Mouse (Mus musculus) forebrain, embryonic 14.5 days (tissue): ENCODE measurements around the gene Iqsec1. TPM values are rescaled to one million over a fixed set of nuclear protein-coding genes. Genes with fewer than 3 reads are reported as not detected.
A peak's percentile ranks its signal among the peaks of the same experiment; 100 is the strongest.

Experiments used
- ATAC-seq: fragments of 200-750 bp; cut with Nextera tagmentation; 2 replicates; pipeline ENCODE4 v1.8.0; 2017; ENCODE audit warnings: mild to moderate bottlenecking, moderate library complexity
- DNase-seq: peaks from one replicate; pipeline ENCODE4 v3.0.0-alpha.2; 2015; ENCODE audit warnings: low spot score
- H3K27ac ChIP-seq: fragments of 300-500 bp; sonication (generic); 2 replicates; pipeline ENCODE4 v1.5.1; 2014; ENCODE audit warnings: low read depth, mild to moderate bottlenecking, control low read depth, low read length, moderate library complexity
- H3K27me3 ChIP-seq: fragments of 300-500 bp; sonication (generic); replicated peaks from 2 replicates; pipeline ENCODE4 v1.6.1; 2014; ENCODE audit warnings: low read length, control low read depth, mixed read lengths; ENCODE audit not compliant: control insufficient read depth, insufficient read depth
- H3K36me3 ChIP-seq: fragments of 300-500 bp; sonication (generic); 2 replicates; pipeline ENCODE4 v1.6.1; 2014; ENCODE audit warnings: low read length, control low read depth; ENCODE audit not compliant: control insufficient read depth, insufficient read depth
- H3K4me1 ChIP-seq: fragments of 300-500 bp; sonication (generic); 2 replicates; pipeline ENCODE4 v1.6.1; 2014; ENCODE audit warnings: antibody characterized with exemption, low read length, control low read depth; ENCODE audit not compliant: control insufficient read depth, insufficient read depth
- H3K4me2 ChIP-seq: fragments of 300-500 bp; sonication (generic); 2 replicates; pipeline ENCODE4 v1.6.1; 2014; ENCODE audit warnings: mild to moderate bottlenecking, control low read depth, low read length
- H3K4me3 ChIP-seq: fragments of 300-500 bp; sonication (generic); 2 replicates; pipeline ENCODE4 v1.5.1; 2014; ENCODE audit warnings: low read depth, low read length, control low read depth
- H3K9ac ChIP-seq: fragments of 300-500 bp; sonication (generic); 2 replicates; pipeline ENCODE4 v1.6.1; 2014; ENCODE audit warnings: mild to moderate bottlenecking, low read length, control low read depth, moderate library complexity
- H3K9me3 ChIP-seq: fragments of 300-500 bp; sonication (generic); replicated peaks from 2 replicates; pipeline ENCODE4 v1.6.1; 2016; ENCODE audit warnings: low read length, control low read depth, mixed read lengths; ENCODE audit not compliant: control insufficient read depth
- WGBS: fragments of 180-500 bp; shearing (Covaris S2); extraction: QIAGEN DNeasy Blood & Tissue Kit; methylation state at CpG from one replicate; pipeline ENCODE4 v1.1.7; 2014; 5-methylcytosine and 5-hydroxymethylcytosine counted together
- polyA plus RNA-seq: library from polyadenylated mRNA; unstranded; fragments of >200 nt; fragmentation: Nextera tagmentation; extraction: Ambion mirVana; gene quantifications from 2 replicates; pipeline ENCODE4 v1.2.1, GENCODE M21; 2014

The Iqsec1 gene
- polyA plus RNA-seq = 15.0 and 18.1 TPM in 2 replicates

DNA sequence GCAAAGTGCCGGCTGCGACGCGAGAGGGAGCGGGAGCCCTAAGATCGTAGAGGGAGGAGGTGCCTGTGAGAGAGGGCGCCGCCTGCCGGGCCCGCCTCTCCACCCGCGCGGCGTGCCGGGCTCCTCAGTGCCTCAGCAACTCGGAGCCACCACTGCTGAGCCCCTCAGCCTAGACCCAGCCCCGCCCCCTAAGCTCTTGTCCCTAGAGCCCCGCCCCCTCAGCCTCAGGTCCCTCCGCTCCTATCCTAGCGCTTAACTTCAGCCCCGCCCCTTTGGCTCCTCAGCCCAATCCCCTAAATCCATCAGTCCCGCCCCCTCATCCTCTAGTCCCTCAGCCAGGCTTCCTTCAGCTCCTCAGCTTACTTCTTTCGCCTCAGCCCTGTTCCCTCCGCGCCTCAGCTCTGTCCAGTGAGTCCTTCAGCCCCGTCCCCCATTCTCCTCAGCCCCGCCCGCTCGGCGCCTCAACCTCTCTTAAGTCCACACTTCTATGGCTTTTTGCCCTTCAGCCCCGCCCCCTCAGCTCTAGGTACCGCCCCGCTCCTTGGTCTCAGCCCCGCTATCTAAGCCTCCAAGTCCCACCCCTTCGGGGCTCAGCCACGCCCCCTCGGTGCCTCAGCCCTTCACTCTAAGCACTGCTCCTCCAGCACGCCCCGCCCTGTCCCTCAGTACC is at the start of gene Iqsec1:
Gene Iqsec1 (minus strand): TSS at position 38 of the 670 bp plus-strand sequence.
- Histone ChIP-seq H3K27ac (no peak within 1 kb of the TSS; the same call in 1 of the 2 replicates), H3K9ac (peak within 1 kb of the TSS; percentile 72), H3K4me3 (peak within 1 kb of the TSS; percentile 63), H3K36me3 (no peaks in the 10 kb centered on the region), H3K9me3 (0 out of 2 replicates have a peak, but pooled peaks cover 4% of the 10 kb centered on the region), H3K27me3 (no peaks in the 10 kb centered on the region; the same call in 1 of the 2 replicates), H3K4me1 (peaks cover 8% of the 10 kb centered on the region), H3K4me2 (peak within 1 kb of the TSS; percentile 100)
- WGBS = under 1% methylated on average over 37 of the region's 39 CpGs
- peak; percentile 98 for DNase-seq
- peak; percentile 94 for ATAC-seq

DNA sequence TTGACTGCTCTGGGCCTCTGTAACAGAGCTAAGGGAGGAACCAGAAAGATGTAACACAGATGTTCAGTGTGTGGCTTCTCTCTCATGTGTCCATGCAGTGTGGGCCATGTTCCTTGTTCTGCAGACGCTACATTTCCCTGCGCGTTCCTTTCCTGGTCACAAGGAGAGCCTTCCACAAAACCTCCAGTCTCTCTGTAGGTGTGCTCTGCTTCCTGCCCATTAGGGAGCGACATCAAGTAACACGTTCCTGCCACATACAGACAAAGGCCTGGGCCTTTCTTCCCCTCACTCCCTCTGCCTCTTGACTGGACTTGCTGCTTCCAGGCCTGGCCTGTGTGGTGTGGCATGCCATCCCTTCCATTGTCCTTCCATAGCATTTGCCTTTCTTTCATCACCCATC is 39.8 kb upstream of the Iqsec1 start:
- no peak for ATAC-seq
- WGBS = 88% methylated on average over 5 of the region's 5 CpGs

DNA sequence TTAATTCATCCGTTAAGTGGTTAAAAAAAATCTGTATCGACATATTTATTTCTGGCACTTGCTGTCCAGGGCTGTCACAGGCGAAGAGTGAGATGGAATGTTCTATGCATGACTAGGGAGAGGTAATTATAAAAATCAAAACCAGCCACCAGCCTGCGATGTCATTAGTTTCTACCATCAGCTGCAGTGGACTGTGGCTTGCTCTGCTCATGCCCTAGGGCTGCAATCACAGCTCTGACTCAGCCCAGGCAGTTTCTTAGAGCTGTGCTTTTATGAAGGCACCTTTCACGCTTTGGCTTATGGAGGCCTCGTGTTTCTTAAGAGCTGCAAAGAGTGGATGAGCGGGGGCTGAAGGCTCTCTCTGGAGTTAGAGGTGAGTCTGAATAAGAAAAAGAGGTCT is 32.3 kb upstream of the Iqsec1 start:
- Histone ChIP-seq H3K9ac (no peak overlapping the region), H3K4me3 (no peak overlapping the region), H3K27ac (no peak overlapping the region), H3K4me1 (no peaks in the 10 kb centered on the region), H3K4me2 (no peak overlapping the region), H3K27me3 (no peaks in the 10 kb centered on the region), H3K9me3 (no peaks in the 10 kb centered on the region), H3K36me3 (peaks cover 37% of the 10 kb centered on the region)
- DNase-seq (no peak), ATAC-seq (no peak)
- WGBS = 87% methylated on average over 7 of the region's 7 CpGs

More for the DNA sequence above, 39.8 kb upstream of the Iqsec1 start:
- Histone ChIP-seq H3K9ac (no peak overlapping the region), H3K4me2 (no peak overlapping the region), H3K27ac (no peak overlapping the region), H3K4me3 (no peak overlapping the region), H3K9me3 (no peaks in the 10 kb centered on the region), H3K36me3 (peaks cover 45% of the 10 kb centered on the region), H3K27me3 (no peaks in the 10 kb centered on the region), H3K4me1 (no peaks in the 10 kb centered on the region)
- no peak for DNase-seq

DNA sequence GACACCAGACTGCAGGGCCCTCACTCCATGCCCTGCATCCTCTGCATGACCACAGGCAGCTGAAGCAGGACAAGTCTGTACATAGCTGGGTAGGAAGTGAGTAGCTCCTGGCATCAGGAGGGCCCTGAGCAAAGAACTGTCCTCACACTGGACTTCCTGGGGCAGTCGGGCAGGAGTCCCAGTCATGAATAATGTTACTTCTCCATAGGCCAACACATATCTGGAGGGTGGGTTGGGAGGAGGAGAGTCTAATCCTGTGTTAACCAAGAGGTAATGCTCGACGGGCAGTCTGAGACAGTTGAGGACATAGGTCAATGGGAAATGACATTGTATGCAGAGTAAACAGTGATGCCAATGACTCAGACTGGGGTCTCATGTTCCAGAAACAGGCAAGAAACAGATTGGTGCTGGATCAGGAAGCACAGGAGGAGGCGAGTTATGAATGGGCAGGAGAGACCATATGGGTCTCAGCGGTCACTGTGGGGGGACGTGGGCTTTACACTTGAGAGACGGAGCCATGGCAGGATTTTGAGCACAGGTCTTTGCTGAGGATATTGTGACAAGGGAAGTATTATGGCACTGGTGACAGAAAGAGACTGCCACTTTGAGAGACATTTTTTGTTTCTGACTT is 28.2 kb upstream of the Iqsec1 start:
- DNase-seq (no peak), ATAC-seq (no peak)
- H3K36me3 ChIP-seq = peaks cover 54% of the 10 kb centered on the region
- H3K27ac ChIP-seq = no peak overlapping the region
- H3K4me1 ChIP-seq = no peaks in the 10 kb centered on the region
- H3K9ac ChIP-seq = no peak overlapping the region
- WGBS = 94% methylated on average over 7 of the region's 7 CpGs
- H3K27me3 ChIP-seq = no peaks in the 10 kb centered on the region
- H3K9me3 ChIP-seq = no peaks in the 10 kb centered on the region
- no peak overlapping the region for H3K4me2 ChIP-seq
- no peak overlapping the region for H3K4me3 ChIP-seq

DNA sequence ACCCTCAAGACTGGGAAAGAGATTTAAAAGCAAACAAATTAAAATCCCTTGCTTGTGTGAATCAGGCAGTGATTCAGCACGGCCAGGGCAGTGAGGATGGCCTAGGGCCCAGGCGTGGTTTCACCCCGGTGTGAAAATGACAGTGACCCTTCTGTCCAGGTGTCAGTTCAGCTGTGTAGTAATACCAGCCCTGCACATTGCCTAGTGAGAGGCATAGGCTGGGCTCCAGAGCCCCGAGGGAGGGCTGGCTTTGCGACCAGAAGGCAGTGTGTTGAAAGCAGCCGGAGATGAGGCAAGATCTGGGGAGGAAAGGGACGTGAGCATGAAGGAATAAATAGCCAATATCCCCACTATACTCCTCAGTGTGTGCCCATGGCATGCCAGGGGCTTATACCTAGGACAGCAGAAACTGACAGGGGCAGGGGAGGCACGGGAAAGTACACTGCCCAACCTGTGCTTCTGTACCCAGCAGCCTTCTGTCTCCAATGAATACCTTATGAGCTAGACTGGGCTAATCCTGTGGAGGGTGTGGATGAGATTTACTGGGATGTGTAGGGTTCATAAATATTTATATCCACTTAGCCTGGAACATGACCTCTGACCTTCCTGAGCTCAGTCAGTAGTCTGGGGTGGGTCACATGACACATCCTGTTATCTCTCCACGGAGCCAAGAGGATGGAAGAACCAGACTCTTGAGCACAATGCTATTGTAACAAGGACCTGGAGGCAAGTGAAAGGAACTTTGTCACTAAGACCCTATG is 25.9 kb upstream of the Iqsec1 start:
- WGBS = 80% methylated on average over 9 of the region's 9 CpGs
- no peak overlapping the region for H3K9ac ChIP-seq
- no peak overlapping the region for H3K27ac ChIP-seq
- H3K4me2 ChIP-seq = no peak overlapping the region
- no peak for ATAC-seq
- H3K4me1 ChIP-seq = no peaks in the 10 kb centered on the region
- no peaks in the 10 kb centered on the region for H3K27me3 ChIP-seq
- DNase-seq = no peak
- H3K9me3 ChIP-seq = no peaks in the 10 kb centered on the region
- H3K4me3 ChIP-seq = no peak overlapping the region
- peaks cover 43% of the 10 kb centered on the region for H3K36me3 ChIP-seq

DNA sequence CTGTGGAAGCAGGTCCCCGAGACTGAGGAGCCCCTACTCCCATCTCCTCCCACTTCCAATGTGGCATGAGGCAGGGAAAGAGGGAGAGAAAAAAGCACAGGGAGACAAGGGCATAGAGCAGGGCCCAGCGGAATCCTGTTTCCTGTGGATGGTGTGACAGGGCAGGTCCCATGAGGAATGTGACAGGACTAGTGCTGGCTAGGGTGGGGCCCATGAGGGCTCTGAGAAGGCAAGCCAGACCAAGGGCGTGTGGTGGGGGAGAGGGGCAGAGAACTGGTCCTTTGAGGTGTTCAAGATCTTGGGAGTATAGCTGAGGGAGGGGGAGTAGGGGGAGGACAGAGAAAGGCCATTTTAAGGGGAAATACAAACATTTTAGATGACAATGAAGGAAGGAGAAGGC is 24.0 kb upstream of the Iqsec1 start:
- Histone ChIP-seq H3K36me3 (peaks cover 37% of the 10 kb centered on the region), H3K4me3 (no peak overlapping the region), H3K9me3 (no peaks in the 10 kb centered on the region), H3K4me2 (no peak overlapping the region), H3K9ac (no peak overlapping the region), H3K4me1 (no peaks in the 10 kb centered on the region), H3K27me3 (no peaks in the 10 kb centered on the region), H3K27ac (no peak overlapping the region)
- DNase-seq (no peak), ATAC-seq (no peak)
- WGBS = 85% methylated on average over 3 of the region's 3 CpGs

DNA sequence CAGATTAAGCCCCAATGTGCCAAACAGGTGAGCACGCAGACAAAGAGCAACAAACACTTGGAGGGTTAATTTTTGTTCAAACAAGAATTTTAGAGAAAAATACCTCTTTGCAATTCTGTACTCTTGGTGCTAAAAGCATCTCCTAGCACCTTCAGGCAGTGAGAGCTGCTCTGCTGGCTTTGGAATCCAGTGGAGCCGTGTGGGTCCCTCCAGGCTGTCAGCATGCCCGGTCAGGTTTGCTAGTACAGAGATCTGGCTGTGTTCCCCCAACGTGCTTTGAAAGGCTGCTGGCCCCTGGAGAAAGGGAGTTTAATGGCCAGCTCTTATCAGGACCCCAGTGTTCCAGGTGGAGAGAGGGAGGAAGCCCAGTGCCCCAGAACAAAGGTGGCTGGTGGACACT is 23.1 kb upstream of the Iqsec1 start:
- H3K27ac ChIP-seq = no peak overlapping the region
- 70% methylated on average over 4 of the region's 4 CpGs for WGBS
- ATAC-seq (no peak), DNase-seq (no peak)
- no peak overlapping the region for H3K9ac ChIP-seq
- H3K9me3 ChIP-seq = no peaks in the 10 kb centered on the region
- H3K4me2 ChIP-seq = no peak overlapping the region
- H3K4me3 ChIP-seq = no peak overlapping the region
- no peaks in the 10 kb centered on the region for H3K27me3 ChIP-seq
- H3K36me3 ChIP-seq = peaks cover 30% of the 10 kb centered on the region
- H3K4me1 ChIP-seq = no peaks in the 10 kb centered on the region

DNA sequence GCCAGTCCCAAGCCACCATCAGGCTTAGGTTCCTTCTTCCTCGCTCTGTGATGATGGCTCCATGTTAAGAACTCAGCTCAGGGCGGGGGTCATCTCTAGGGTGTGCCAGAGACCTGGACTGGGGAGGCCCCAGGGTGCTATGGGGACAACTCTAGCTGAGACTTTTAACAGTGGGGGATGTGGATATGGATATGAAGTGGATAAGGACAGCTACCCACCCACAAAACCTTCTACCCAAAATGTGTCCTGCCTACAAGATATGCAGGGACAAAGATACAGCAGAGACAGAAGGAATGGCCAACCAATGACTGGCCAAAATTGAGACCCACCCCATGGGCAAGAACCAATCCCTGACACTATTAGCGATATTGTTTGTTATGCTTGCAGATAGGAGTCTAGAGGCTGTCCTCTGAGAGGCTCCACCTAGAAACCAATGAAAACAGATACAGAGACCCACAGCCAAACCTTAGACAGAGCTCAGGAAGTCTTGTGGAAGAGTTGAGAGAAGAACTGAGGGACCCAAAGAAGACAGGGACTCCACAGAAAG is 19.9 kb upstream of the Iqsec1 start:
- H3K27ac ChIP-seq = no peak overlapping the region
- no peak for DNase-seq
- H3K27me3 ChIP-seq = no peaks in the 10 kb centered on the region
- H3K4me2 ChIP-seq = no peak overlapping the region
- no peak overlapping the region for H3K4me3 ChIP-seq
- 86% methylated on average over 3 of the region's 3 CpGs for WGBS
- peaks cover 4% of the 10 kb centered on the region; the same call in 1 of the 2 replicates for H3K36me3 ChIP-seq
- no peak for ATAC-seq
- no peaks in the 10 kb centered on the region for H3K9me3 ChIP-seq
- no peaks in the 10 kb centered on the region for H3K4me1 ChIP-seq
- H3K9ac ChIP-seq = no peak overlapping the region
